8 mouse cellular contexts compared by ENCODE assay signal in genomic region chr7:19359892-19360641, GRCm38 (mm10). TPM values are rescaled to one million over a fixed set of nuclear protein-coding genes. Genes with fewer than 3 reads are reported as not detected.
DNase-seq lines count a peak whose midpoint lies in the region; ATAC-seq and TF ChIP-seq lines count a peak whose summit lies in the region.

No protein-coding gene starts in this region.

- WGBS in forebrain, embryonic 13.5 days = under 1% methylated on average over 45 of the region's 45 CpGs
- WGBS in heart, postnatal 0 days = under 1% methylated on average over 45 of the region's 45 CpGs
- under 1% methylated on average over 45 of the region's 45 CpGs for WGBS in liver, postnatal 0 days (ENCODE audit: insufficient replicate concordance)

- peak overlapping the region; percentile 99 for H3K4me2 ChIP-seq in forebrain, embryonic 13.5 days
- H3K4me2 ChIP-seq in heart, postnatal 0 days (ENCODE audit: low read depth, low read length) = peak overlapping the region; percentile 79
- peak overlapping the region; percentile 99 for H3K4me2 ChIP-seq in liver, postnatal 0 days (ENCODE audit: low read depth, low read length)

- H3K4me1 ChIP-seq in forebrain, embryonic 13.5 days = peaks cover 40% of the 10 kb centered on the region
- H3K4me1 ChIP-seq in heart, postnatal 0 days (ENCODE audit: control insufficient read depth, insufficient read depth) = peaks cover 18% of the 10 kb centered on the region
- H3K4me1 ChIP-seq in liver, postnatal 0 days (ENCODE audit: insufficient read depth) = peaks cover 46% of the 10 kb centered on the region

- H3K27me3 ChIP-seq in forebrain, embryonic 13.5 days = no peaks in the 10 kb centered on the region
- no peaks in the 10 kb centered on the region for H3K27me3 ChIP-seq in heart, postnatal 0 days (ENCODE audit: control insufficient read depth, insufficient read depth, low read length)
- H3K27me3 ChIP-seq in liver, postnatal 0 days (ENCODE audit: insufficient read depth, low read length) = no peaks in the 10 kb centered on the region

- peaks cover 27% of the 10 kb centered on the region for H3K36me3 ChIP-seq in forebrain, embryonic 13.5 days (ENCODE audit: poor library complexity, severe bottlenecking)
- peaks cover 11% of the 10 kb centered on the region for H3K36me3 ChIP-seq in heart, postnatal 0 days (replicated peaks; ENCODE audit: control insufficient read depth, insufficient read depth, low read length)
- peaks cover 11% of the 10 kb centered on the region for H3K36me3 ChIP-seq in liver, postnatal 0 days (replicated peaks; ENCODE audit: insufficient read depth, low read length)

- DNase-seq in MN1 (ENCODE audit: low spot score) = peak; percentile 73
- DNase-seq in cerebellum, adult 11 months = peak; percentile 66
- peak; percentile 70 for DNase-seq in heart, postnatal 0 days (ENCODE audit: low spot score)
- DNase-seq in kidney, postnatal 25 days = peak; percentile 78 to 85
- DNase-seq in liver, postnatal 0 days = peak; percentile 79
- DNase-seq in thymus, postnatal 14 days = peak; percentile 75

- peak overlapping the region; percentile 73 for H3K9ac ChIP-seq in forebrain, embryonic 13.5 days
- peak overlapping the region; percentile 66 for H3K9ac ChIP-seq in heart, postnatal 0 days (replicated peaks; ENCODE audit: low read depth, low read length)
- H3K9ac ChIP-seq in liver, postnatal 0 days (replicated peaks) = peak overlapping the region; percentile 63

- no peaks in the 10 kb centered on the region for H3K9me3 ChIP-seq in forebrain, embryonic 13.5 days (replicated peaks)
- no peaks in the 10 kb centered on the region for H3K9me3 ChIP-seq in heart, postnatal 0 days (replicated peaks; ENCODE audit: control insufficient read depth, low read length)
- H3K9me3 ChIP-seq in liver, postnatal 0 days (ENCODE audit: low read length) = no peaks in the 10 kb centered on the region

- no peak for TF ChIP-seq CTCF in heart, postnatal 0 days (IDR thresholded peaks at IDR 0.05; ENCODE audit: low read depth)
- TF ChIP-seq CTCF in liver, postnatal 0 days (IDR thresholded peaks at IDR 0.05; ENCODE audit: low read depth) = no peak

- 0 out of 2 replicates have a peak overlapping the region, but pooled peaks have one; percentile 17 for H3K27ac ChIP-seq in forebrain, embryonic 13.5 days
- peak overlapping the region; percentile 87 for H3K27ac ChIP-seq in heart, postnatal 0 days (ENCODE audit: low read depth)
- H3K27ac ChIP-seq in liver, postnatal 0 days (ENCODE audit: low read depth) = peak overlapping the region; percentile 67

- no peak for TF ChIP-seq EP300 in heart, postnatal 0 days (IDR thresholded peaks at IDR 0.05; ENCODE audit: low read depth)
- no peak for TF ChIP-seq EP300 in liver, postnatal 0 days (IDR thresholded peaks at IDR 0.05; ENCODE audit: low read depth)

- peak overlapping the region; percentile 64 for H3K4me3 ChIP-seq in forebrain, embryonic 13.5 days
- H3K4me3 ChIP-seq in heart, postnatal 0 days (ENCODE audit: low read depth, low read length) = peak overlapping the region; percentile 62
- peak overlapping the region; percentile 65 for H3K4me3 ChIP-seq in liver, postnatal 0 days (ENCODE audit: low read depth, low read length)

- ATAC-seq in forebrain, embryonic 13.5 days = peak; percentile 80
- peak; percentile 43 for ATAC-seq in heart, postnatal 0 days (ENCODE audit: insufficient read depth, low read depth)
- peak; percentile 59 for ATAC-seq in liver, postnatal 0 days
- 0 out of 2 replicates have a peak, but pooled peaks have one; percentile 17 for ATAC-seq in neutrophil, adult 5-6 weeks (ENCODE audit: extremely low read depth, insufficient number of reproducible peaks, low FRiP score, poor library complexity, severe bottlenecking)

RNA-seq across cellular contexts. Expression of gene Ppp1r13l, which starts 0.5 kb away (rescaled TPM):
- 3.6 and 4.1 TPM in 2 replicates for polyA plus RNA-seq in forebrain, embryonic 13.5 days (2015; fragmentation: Nextera tagmentation; extraction: Ambion mirVana)
- total RNA-seq in heart, postnatal 0 days (2014; rRNA removed; ENCODE audit: low replicate concordance) = 11.8 and 13.5 TPM in 2 replicates
- polyA plus RNA-seq in heart, postnatal 0 days (2015; fragmentation: Nextera tagmentation; extraction: Ambion mirVana) = 12.0 and 14.0 TPM in 2 replicates
- polyA plus RNA-seq in liver, postnatal 0 days (2015; fragmentation: Nextera tagmentation; extraction: Ambion mirVana) = 0.47 and 0.69 TPM in 2 replicates
- total RNA-seq in neutrophil, adult 5-6 weeks (2017) = 0.12 and 0.37 TPM in 2 replicates

RNA-seq across cellular contexts. Expression of gene Cd3eap, which starts 0.8 kb away (rescaled TPM):
- polyA plus RNA-seq in forebrain, embryonic 13.5 days (2015; fragmentation: Nextera tagmentation; extraction: Ambion mirVana) = 21.4 and 23.2 TPM in 2 replicates
- 1.9 and 3.2 TPM in 2 replicates for total RNA-seq in heart, postnatal 0 days (2014; rRNA removed; ENCODE audit: low replicate concordance)
- 11.1 and 11.7 TPM in 2 replicates for polyA plus RNA-seq in heart, postnatal 0 days (2015; fragmentation: Nextera tagmentation; extraction: Ambion mirVana)
- 7.7 and 7.8 TPM in 2 replicates for polyA plus RNA-seq in liver, postnatal 0 days (2015; fragmentation: Nextera tagmentation; extraction: Ambion mirVana)
- 7.1 and 7.3 TPM in 2 replicates for total RNA-seq in neutrophil, adult 5-6 weeks (2017)

RNA-seq across cellular contexts. Expression of gene Ercc1, which starts 15.5 kb away (rescaled TPM):
- 88.0 and 96.4 TPM in 2 replicates for polyA plus RNA-seq in forebrain, embryonic 13.5 days (2015; fragmentation: Nextera tagmentation; extraction: Ambion mirVana)
- total RNA-seq in heart, postnatal 0 days (2014; rRNA removed; ENCODE audit: low replicate concordance) = 26.2 and 40.5 TPM in 2 replicates
- polyA plus RNA-seq in heart, postnatal 0 days (2015; fragmentation: Nextera tagmentation; extraction: Ambion mirVana) = 55.2 and 61.0 TPM in 2 replicates
- polyA plus RNA-seq in liver, postnatal 0 days (2015; fragmentation: Nextera tagmentation; extraction: Ambion mirVana) = 9.6 and 9.8 TPM in 2 replicates
- 19.6 and 28.2 TPM in 2 replicates for total RNA-seq in neutrophil, adult 5-6 weeks (2017)

RNA-seq across cellular contexts. Expression of gene Ercc2, which starts 21.7 kb away (rescaled TPM):
- polyA plus RNA-seq in forebrain, embryonic 13.5 days (2015; fragmentation: Nextera tagmentation; extraction: Ambion mirVana) = 20.4 and 24.9 TPM in 2 replicates
- 20.4 and 30.8 TPM in 2 replicates for total RNA-seq in heart, postnatal 0 days (2014; rRNA removed; ENCODE audit: low replicate concordance)
- 4.9 and 6.0 TPM in 2 replicates for polyA plus RNA-seq in heart, postnatal 0 days (2015; fragmentation: Nextera tagmentation; extraction: Ambion mirVana)
- 3.8 and 4.6 TPM in 2 replicates for polyA plus RNA-seq in liver, postnatal 0 days (2015; fragmentation: Nextera tagmentation; extraction: Ambion mirVana)
- total RNA-seq in neutrophil, adult 5-6 weeks (2017) = 27.4 and 30.1 TPM in 2 replicates

RNA-seq across cellular contexts. Expression of gene Klc3, which starts 43.8 kb away (rescaled TPM):
- polyA plus RNA-seq in forebrain, embryonic 13.5 days (2015; fragmentation: Nextera tagmentation; extraction: Ambion mirVana) = 1.5 and 2.6 TPM in 2 replicates
- total RNA-seq in heart, postnatal 0 days (2014; rRNA removed; ENCODE audit: low replicate concordance) = 0.31 TPM in 1 of 2 replicates, not detected in the other
- 0.72 and 0.99 TPM in 2 replicates for polyA plus RNA-seq in heart, postnatal 0 days (2015; fragmentation: Nextera tagmentation; extraction: Ambion mirVana)
- polyA plus RNA-seq in liver, postnatal 0 days (2015; fragmentation: Nextera tagmentation; extraction: Ambion mirVana) = 0.12 and 0.32 TPM in 2 replicates
- total RNA-seq in neutrophil, adult 5-6 weeks (2017) = 0.81 TPM in 1 of 2 replicates, not detected in the other

Comparison
In these comparisons a context has a peak if more than half of its experiments do, and no peak if none do; other contexts are left out.
1. Peak in every context shown above with its lines: DNase-seq, ATAC-seq, H3K4me3 ChIP-seq and H3K27ac ChIP-seq.
2. ATAC-seq: peak in every context shown above with its lines; median percentile 80 in forebrain, embryonic 13.5 days; 59 in liver, postnatal 0 days; 43 in heart, postnatal 0 days; 17 in neutrophil, adult 5-6 weeks.
3. H3K27ac ChIP-seq: peak in every context shown above with its lines; median percentile 87 in heart, postnatal 0 days; 67 in liver, postnatal 0 days; 17 in forebrain, embryonic 13.5 days.